Mouse (Mus musculus): Measurements from ENCODE around the gene Slc25a4.

DNA sequence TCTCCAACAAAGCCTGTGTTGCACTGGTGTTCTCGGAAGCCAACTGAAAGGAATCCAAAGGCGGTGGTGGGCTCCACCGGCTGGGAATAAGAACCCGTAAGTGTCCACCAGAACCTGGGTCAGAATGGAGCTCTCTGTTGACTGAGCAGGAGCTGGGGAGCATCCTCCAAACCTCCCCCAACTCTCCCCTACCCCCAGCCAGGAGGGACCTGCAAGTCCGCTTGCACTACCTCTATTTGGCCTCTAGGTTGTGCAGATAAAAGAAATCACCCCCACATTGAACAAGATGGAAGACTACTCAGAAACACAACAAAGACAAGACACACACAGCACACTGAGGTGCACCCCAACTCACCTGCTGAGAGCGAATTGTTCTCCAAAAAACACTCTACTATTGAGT, 8.7 kb downstream of the Slc25a4 start:
- TF ChIP-seq CTCF (IDR thresholded peaks at IDR 0.05; ENCODE audit: extremely low read depth, insufficient read depth, insufficient read length, insufficient replicate concordance), result no peak
- no peak for TF ChIP-seq POLR2A (IDR thresholded peaks at IDR 0.05; ENCODE audit: low read depth, low read length)

Measured in spleen, adult 2 months (tissue).